Mouse (Mus musculus) myocyte (in vitro differentiated cells): ENCODE measurements around the gene Ap1s1. TPM values are rescaled to one million over a fixed set of nuclear protein-coding genes. Genes with fewer than 3 reads are reported as not detected.
A peak's percentile ranks its signal among the peaks of the same experiment; 100 is the strongest.

Experiments
- H3K27me3 ChIP-seq: one replicate; pipeline ENCODE4 v1.6.1; 2011; ENCODE audit not compliant: control insufficient read depth, insufficient read depth, insufficient read length
- H3K36me3 ChIP-seq: one replicate; pipeline ENCODE4 v1.6.1; 2011; ENCODE audit not compliant: control insufficient read depth, insufficient read depth
- H3K4me2 ChIP-seq: one replicate; pipeline ENCODE4 v1.6.1; 2011; ENCODE audit warnings: low read depth, control low read depth
- H3K4me3 ChIP-seq: one replicate; pipeline ENCODE4 v1.5.1; 2011; ENCODE audit warnings: mild to moderate bottlenecking, control low read depth, moderate library complexity
- H3K79me2 ChIP-seq: one replicate; pipeline ENCODE4 v1.6.1; 2011; ENCODE audit not compliant: control insufficient read depth, insufficient read depth
- H3ac ChIP-seq: one replicate; pipeline ENCODE4 v1.6.1; 2011; ENCODE audit not compliant: control insufficient read depth, insufficient read length
- CEBPB ChIP-seq: IDR thresholded peaks from 2 replicates; pipeline ENCODE4 v1.6.1; 2011; ENCODE audit warnings: mild to moderate bottlenecking, moderate library complexity; ENCODE audit not compliant: poor library complexity, insufficient read depth, severe bottlenecking
- E2F4 ChIP-seq: IDR thresholded peaks from one replicate; pipeline ENCODE4 v1.6.1; 2011; ENCODE audit warnings: mild to moderate bottlenecking, control low read depth, moderate library complexity; ENCODE audit not compliant: insufficient read depth
- MAX ChIP-seq: IDR thresholded peaks from one replicate; pipeline ENCODE4 v1.6.1; 2011; ENCODE audit warnings: low read depth, mild to moderate bottlenecking, control low read depth
- MYOD1 ChIP-seq, 3 experiments: IDR thresholded peaks; one replicate each; pipeline ENCODE4 v1.6.1; 2011; ENCODE audit warnings: control low read depth in 2 of 3, low read depth in 2 of 3, mild to moderate bottlenecking in 2 of 3, moderate library complexity in 1 of 3; ENCODE audit not compliant: insufficient read length in 2 of 3, control insufficient read depth in 1 of 3
- MYOG ChIP-seq, 3 experiments: IDR thresholded peaks; one replicate each; pipeline ENCODE4 v1.6.1; 2011; ENCODE audit warnings: control low read depth in 2 of 3, low read depth in 2 of 3, mild to moderate bottlenecking in 2 of 3; ENCODE audit not compliant: insufficient read length in 2 of 3, control insufficient read depth in 1 of 3, insufficient read depth in 1 of 3
- POLR2A ChIP-seq: IDR thresholded peaks from one replicate; pipeline ENCODE4 v1.6.1; 2011; ENCODE audit warnings: low read depth, mild to moderate bottlenecking, control low read depth, moderate library complexity; ENCODE audit not compliant: insufficient read length
- POLR2AphosphoS2 ChIP-seq: IDR thresholded peaks from one replicate; pipeline ENCODE4 v1.6.1; 2011; ENCODE audit warnings: low read depth, control low read depth; ENCODE audit not compliant: insufficient read length
- REST ChIP-seq: IDR thresholded peaks from one replicate; pipeline ENCODE4 v1.6.1; 2011; ENCODE audit warnings: mild to moderate bottlenecking, control low read depth, moderate library complexity; ENCODE audit not compliant: insufficient read depth, insufficient read length
- SRF ChIP-seq: IDR thresholded peaks from one replicate; pipeline ENCODE4 v1.6.1; 2011; ENCODE audit warnings: low read depth; ENCODE audit not compliant: control insufficient read depth, insufficient read length
- TCF12 ChIP-seq: IDR thresholded peaks from one replicate; pipeline ENCODE4 v1.6.1; 2011; ENCODE audit warnings: mild to moderate bottlenecking, control low read depth; ENCODE audit not compliant: poor library complexity, insufficient read depth, severe bottlenecking
- TCF3 ChIP-seq: IDR thresholded peaks from one replicate; pipeline ENCODE4 v1.6.1; 2011; ENCODE audit warnings: low read depth, control low read depth; ENCODE audit not compliant: insufficient read length
- USF1 ChIP-seq: IDR thresholded peaks from one replicate; pipeline ENCODE4 v1.6.1; 2011; ENCODE audit warnings: low read depth, mild to moderate bottlenecking, control low read depth, moderate library complexity
- polyA plus RNA-seq: library from polyadenylated mRNA; unstranded; fragments of >200 nt; fragmentation: generic; extraction: Trizol; gene quantifications from one replicate; pipeline ENCODE4 v1.2.1, GENCODE M21; 2012; ENCODE audit warnings: missing spikeins

Gene Ap1s1
- 172 TPM for polyA plus RNA-seq

DNA sequence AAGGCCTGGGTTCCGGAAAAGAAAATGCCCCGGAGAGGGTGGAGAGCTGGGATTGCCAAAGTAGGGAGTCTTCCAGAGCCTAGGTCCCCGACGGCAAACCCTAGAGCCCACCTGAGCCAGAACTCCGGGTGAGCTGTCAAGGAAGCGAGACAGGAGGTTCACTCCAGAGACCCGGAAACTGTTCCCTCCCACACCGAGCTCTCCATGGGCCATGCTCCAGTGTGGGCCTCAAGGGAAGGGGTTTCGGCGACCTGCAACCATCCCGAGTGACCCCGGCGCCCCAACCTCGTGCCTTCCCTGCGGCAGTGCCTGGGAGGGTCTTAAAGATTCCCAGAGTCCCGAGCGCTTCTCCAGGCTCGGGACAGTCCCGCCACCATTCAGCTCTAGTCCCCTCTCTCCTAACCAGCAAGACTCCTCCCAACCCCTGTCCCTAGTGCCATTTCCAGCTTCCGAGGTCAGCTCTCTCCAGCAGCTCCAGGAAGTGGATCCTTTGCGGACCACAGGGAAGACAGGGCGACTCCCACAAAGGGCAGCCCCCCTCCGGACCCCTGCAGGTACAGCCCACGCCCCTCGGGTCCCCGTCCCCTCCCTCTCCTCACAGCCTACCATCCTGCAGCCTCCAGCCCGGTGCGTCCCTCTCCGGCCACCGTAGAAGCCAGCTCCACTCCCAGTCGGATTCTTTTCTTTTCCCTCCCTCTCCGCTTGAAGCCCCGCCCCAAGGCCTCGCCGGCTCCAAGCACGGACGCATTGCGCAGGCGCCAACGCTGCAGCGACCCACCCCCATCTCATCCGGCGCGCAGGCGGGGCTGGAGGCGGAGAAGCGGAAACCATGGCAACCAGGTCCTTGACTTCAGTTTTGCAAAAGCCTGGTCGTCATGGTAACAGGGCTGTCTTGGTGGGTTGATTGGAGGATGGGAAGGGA, at the start of gene Ap1s1:
Ap1s1 (minus strand) TSS at position 734 of the 922 bp plus-strand sequence.
- Histone ChIP-seq H3K79me2 (peaks cover 16% of the 10 kb centered on the region), H3K4me2 (peak within 1 kb of the TSS; percentile 85), H3K36me3 (no peaks in the 10 kb centered on the region), H3ac (peak within 1 kb of the TSS; percentile 50), H3K27me3 (no peaks in the 10 kb centered on the region), H3K4me3 (peak within 1 kb of the TSS; percentile 78)
- peak in 1 of 3 experiments; percentile 11 for TF ChIP-seq MYOD1 (IDR thresholded peaks at IDR 0.05; ENCODE audit: control insufficient read depth in 1 of 3, insufficient read length in 2 of 3, low read depth in 2 of 3)
- peak; percentile 84 for TF ChIP-seq POLR2A
- no peak for TF ChIP-seq TCF12
- TF ChIP-seq CEBPB = no peak
- no peak for TF ChIP-seq MYOG (IDR thresholded peaks at IDR 0.05; ENCODE audit: control insufficient read depth in 1 of 3, insufficient read depth in 1 of 3, insufficient read length in 2 of 3, low read depth in 2 of 3)
- TF ChIP-seq POLR2AphosphoS2 = peak; percentile 64
- no peak for TF ChIP-seq REST
- no peak for TF ChIP-seq USF1

DNA sequence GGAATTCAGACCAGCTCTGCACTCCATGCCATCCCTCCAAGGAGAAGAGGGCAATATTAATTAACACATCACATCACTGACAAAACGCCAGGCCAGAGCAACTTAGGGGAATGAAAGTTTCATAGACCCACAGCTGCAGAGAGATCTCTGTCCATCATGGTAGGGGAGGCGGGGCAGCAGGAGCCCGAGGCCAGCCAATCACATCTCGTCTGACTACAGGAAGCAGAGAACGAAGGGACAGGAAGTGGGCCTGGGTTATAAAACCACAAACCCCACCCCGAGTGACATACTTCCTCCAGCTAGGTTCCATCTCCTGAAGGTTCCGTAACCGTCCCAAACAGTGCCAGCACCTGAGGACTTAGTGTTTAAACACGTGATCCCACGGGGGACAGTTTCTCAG, 49.2 kb upstream of the Ap1s1 start:
- Histone ChIP-seq H3K36me3 (no peaks in the 10 kb centered on the region), H3K4me3 (no peak overlapping the region), H3K4me2 (no peak overlapping the region), H3K27me3 (no peaks in the 10 kb centered on the region), H3K79me2 (no peaks in the 10 kb centered on the region), H3ac (no peak overlapping the region)
- TF ChIP-seq TCF3 = no peak
- no peak for TF ChIP-seq SRF
- TF ChIP-seq POLR2A = no peak
- TF ChIP-seq MAX = no peak
- TF ChIP-seq MYOD1 (IDR thresholded peaks at IDR 0.05; ENCODE audit: control insufficient read depth in 1 of 3, insufficient read length in 2 of 3, low read depth in 2 of 3) = no peak
- no peak for TF ChIP-seq USF1
- no peak for TF ChIP-seq TCF12
- no peak for TF ChIP-seq REST
- TF ChIP-seq E2F4 = no peak

DNA sequence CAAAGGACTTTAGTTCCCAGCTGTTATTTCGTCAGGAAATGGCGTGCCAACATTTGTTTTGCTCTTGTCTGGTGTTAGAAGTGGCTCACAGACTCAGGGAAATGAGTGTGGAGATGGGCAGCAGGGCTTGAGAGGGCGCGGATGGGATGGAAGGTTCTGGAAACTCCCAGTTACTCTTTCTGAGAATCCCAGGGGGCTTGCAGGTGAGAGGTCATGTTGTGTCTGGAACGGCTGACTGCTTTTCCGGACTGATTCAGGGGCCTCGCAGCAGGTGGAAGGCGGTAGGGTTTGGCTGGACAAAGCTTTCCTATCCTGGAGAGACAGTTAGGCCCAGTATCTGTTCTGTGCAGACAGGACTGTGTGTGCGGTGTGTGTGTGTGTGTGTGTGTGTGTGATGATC, 47.8 kb upstream of the Ap1s1 start:
- H3K4me2 ChIP-seq = no peak overlapping the region
- no peak for TF ChIP-seq MYOG (IDR thresholded peaks at IDR 0.05; ENCODE audit: control insufficient read depth in 1 of 3, insufficient read depth in 1 of 3, insufficient read length in 2 of 3, low read depth in 2 of 3)
- no peak for TF ChIP-seq POLR2AphosphoS2
- no peak for TF ChIP-seq POLR2A
- no peak for TF ChIP-seq MAX
- no peaks in the 10 kb centered on the region for H3K27me3 ChIP-seq
- H3K79me2 ChIP-seq = no peaks in the 10 kb centered on the region
- H3K36me3 ChIP-seq = no peaks in the 10 kb centered on the region
- no peak overlapping the region for H3K4me3 ChIP-seq
- no peak overlapping the region for H3ac ChIP-seq

DNA sequence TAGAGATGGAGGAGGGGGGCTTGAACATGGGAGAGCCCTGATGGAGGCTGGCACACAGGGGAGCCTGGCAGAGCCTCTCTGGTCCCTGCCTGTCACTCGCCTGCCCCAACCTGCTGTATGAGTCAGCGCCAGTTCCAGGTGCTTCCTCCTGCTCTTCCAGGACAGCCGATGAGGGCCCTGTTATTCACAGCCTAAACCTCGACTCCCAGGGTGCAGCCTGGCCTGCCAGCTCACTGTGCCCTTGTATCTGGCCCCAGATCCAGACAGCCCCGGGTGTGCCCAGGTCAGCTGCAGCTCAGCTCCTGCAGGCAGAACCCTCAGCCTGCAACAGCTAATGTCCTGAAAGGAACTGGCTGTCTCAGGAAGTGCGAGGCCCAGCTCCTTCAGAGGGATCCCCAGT, 45.6 kb upstream of the Ap1s1 start:
- Histone ChIP-seq H3K4me3 (no peak overlapping the region), H3K79me2 (no peaks in the 10 kb centered on the region), H3ac (no peak overlapping the region), H3K4me2 (no peak overlapping the region), H3K27me3 (no peaks in the 10 kb centered on the region), H3K36me3 (no peaks in the 10 kb centered on the region)
- TF ChIP-seq TCF12 (no peak), MAX (no peak), MYOG (IDR thresholded peaks at IDR 0.05; ENCODE audit: control insufficient read depth in 1 of 3, insufficient read depth in 1 of 3, insufficient read length in 2 of 3, low read depth in 2 of 3) (no peak), E2F4 (no peak), POLR2AphosphoS2 (no peak), CEBPB (no peak), SRF (no peak), POLR2A (no peak), MYOD1 (IDR thresholded peaks at IDR 0.05; ENCODE audit: control insufficient read depth in 1 of 3, insufficient read length in 2 of 3, low read depth in 2 of 3) (no peak)

DNA sequence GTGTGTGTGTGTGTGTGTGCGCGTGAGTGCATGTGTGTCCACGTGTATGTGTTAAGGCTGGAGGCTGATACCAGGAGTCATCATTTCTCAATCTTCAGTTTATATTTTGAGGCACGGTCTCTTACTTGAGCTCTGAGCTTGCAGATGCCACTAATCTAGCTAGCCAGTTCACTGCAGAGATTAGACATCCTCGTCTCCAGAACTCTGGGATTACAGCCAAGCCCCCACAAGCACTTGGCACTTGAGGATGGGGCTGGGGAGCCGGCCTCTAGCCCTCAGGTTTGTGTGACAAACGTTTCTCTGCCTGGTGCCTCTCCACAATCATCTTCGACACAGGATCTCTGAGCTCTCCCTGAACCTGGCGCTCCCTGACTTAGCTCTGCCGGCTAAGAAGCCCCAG, 44.9 kb upstream of the Ap1s1 start:
- H3K79me2 ChIP-seq = no peaks in the 10 kb centered on the region
- H3K4me2 ChIP-seq = no peak overlapping the region
- H3K4me3 ChIP-seq = no peak overlapping the region
- H3ac ChIP-seq = no peak overlapping the region
- no peaks in the 10 kb centered on the region for H3K36me3 ChIP-seq
- no peaks in the 10 kb centered on the region for H3K27me3 ChIP-seq
- TF ChIP-seq REST (no peak), CEBPB (no peak), POLR2A (no peak), MYOG (IDR thresholded peaks at IDR 0.05; ENCODE audit: control insufficient read depth in 1 of 3, insufficient read depth in 1 of 3, insufficient read length in 2 of 3, low read depth in 2 of 3) (no peak), MAX (no peak), TCF3 (no peak), TCF12 (no peak), POLR2AphosphoS2 (no peak), E2F4 (no peak), MYOD1 (IDR thresholded peaks at IDR 0.05; ENCODE audit: control insufficient read depth in 1 of 3, insufficient read length in 2 of 3, low read depth in 2 of 3) (no peak), USF1 (no peak), SRF (no peak)
